Mouse (Mus musculus) G1E (cell line): ENCODE measurements around the gene Gm17019.
"Not testable (repeated sequence)": the region's sequence is repeated elsewhere in the genome, so short reads cannot be mapped to it uniquely, and the experiment has no call there.

Experiments used
- CTCF ChIP-seq: IDR thresholded peaks from 2 replicates; pipeline ENCODE4 v1.5.1; 2012; ENCODE audit warnings: low read depth, low read length, inconsistent platforms, mixed read lengths
- GATA1 ChIP-seq: IDR thresholded peaks from 2 replicates; pipeline ENCODE4 v1.6.1; 2012; ENCODE audit warnings: borderline replicate concordance, low read length, inconsistent platforms, mixed read lengths
- TAL1 ChIP-seq: conservative IDR thresholded peaks from 2 replicates; pipeline ENCODE4 v1.6.1; 2012; ENCODE audit warnings: low read depth, low read length, inconsistent platforms, mixed read lengths

GRCm38 (mm10) chr5:15032898-15033297, at the start of gene Gm17019:
- not testable (repeated sequence) for TF ChIP-seq CTCF, GATA1, TAL1
